Mouse (Mus musculus): ENCODE measurements around the gene Slco3a1. TPM values are rescaled to one million over a fixed set of nuclear protein-coding genes. Genes with fewer than 3 reads are reported as not detected.

The Slco3a1 gene
- total and polyA plus RNA-seq, 2 experiments from 2014 or later: 23.4 to 39.2 TPM

- DNase-seq (ENCODE audit: low spot score): no peak
- H3K9ac ChIP-seq (replicated peaks; ENCODE audit: low read length, poor library complexity, severe bottlenecking): no peak overlapping the region
- H3K27me3 ChIP-seq (ENCODE audit: insufficient read depth, low read length): no peaks in the 10 kb centered on the region
- no peak for TF ChIP-seq CTCF (IDR thresholded peaks at IDR 0.05)
- H3K9me3 ChIP-seq (ENCODE audit: low read length): no peaks in the 10 kb centered on the region
- H3K27ac ChIP-seq (ENCODE audit: low read depth, low read length): no peak overlapping the region
- no peak overlapping the region for H3K4me2 ChIP-seq (ENCODE audit: low read depth, low read length, poor library complexity, severe bottlenecking)
- H3K4me1 ChIP-seq (ENCODE audit: insufficient read depth, low read length): peaks cover 7% of the 10 kb centered on the region; the same call in 1 of the 2 replicates
- no peak overlapping the region for H3K4me3 ChIP-seq (ENCODE audit: low read depth, low read length)
- no peaks in the 10 kb centered on the region for H3K36me3 ChIP-seq (ENCODE audit: insufficient read depth, low read length)
- WGBS: 88% methylated on average over 7 of the region's 7 CpGs
- ATAC-seq (ENCODE audit: low FRiP score): no peak
Measured at GRCm38 (mm10) chr7:74531468-74532097, 23.0 kb downstream of the Slco3a1 start.

- no peak for TF ChIP-seq CTCF (IDR thresholded peaks at IDR 0.05)
- no peak overlapping the region for H3K4me3 ChIP-seq (ENCODE audit: low read depth, low read length)
- DNase-seq (ENCODE audit: low spot score) (no peak), ATAC-seq (ENCODE audit: low FRiP score) (no peak)
- H3K9ac ChIP-seq (replicated peaks; ENCODE audit: low read length, poor library complexity, severe bottlenecking): no peak overlapping the region
- no peaks in the 10 kb centered on the region for H3K27me3 ChIP-seq (ENCODE audit: insufficient read depth, low read length)
- H3K4me1 ChIP-seq (ENCODE audit: insufficient read depth, low read length): peaks cover 7% of the 10 kb centered on the region; the same call in 1 of the 2 replicates
- H3K27ac ChIP-seq (ENCODE audit: low read depth, low read length): no peak overlapping the region
- H3K9me3 ChIP-seq (ENCODE audit: low read length): no peaks in the 10 kb centered on the region
- no peak overlapping the region for H3K4me2 ChIP-seq (ENCODE audit: low read depth, low read length, poor library complexity, severe bottlenecking)
- no peaks in the 10 kb centered on the region for H3K36me3 ChIP-seq (ENCODE audit: insufficient read depth, low read length)
- WGBS: 88% methylated on average over 2 of the region's 2 CpGs
Measured at GRCm38 (mm10) chr7:74529877-74530276, 24.7 kb downstream of the Slco3a1 start.

- WGBS: 50% methylated on average over 4 of the region's 4 CpGs
- Histone ChIP-seq H3K36me3 (ENCODE audit: insufficient read depth, low read length) (no peaks in the 10 kb centered on the region), H3K27me3 (ENCODE audit: insufficient read depth, low read length) (no peaks in the 10 kb centered on the region), H3K9me3 (ENCODE audit: low read length) (no peaks in the 10 kb centered on the region), H3K9ac (replicated peaks; ENCODE audit: low read length, poor library complexity, severe bottlenecking) (no peak overlapping the region), H3K27ac (ENCODE audit: low read depth, low read length) (no peak overlapping the region), H3K4me3 (ENCODE audit: low read depth, low read length) (no peak overlapping the region), H3K4me2 (ENCODE audit: low read depth, low read length, poor library complexity, severe bottlenecking) (no peak overlapping the region), H3K4me1 (ENCODE audit: insufficient read depth, low read length) (peaks cover 7% of the 10 kb centered on the region; the same call in 1 of the 2 replicates)
- ATAC-seq (ENCODE audit: low FRiP score) (no peak), DNase-seq (ENCODE audit: low spot score) (no peak)
- TF ChIP-seq CTCF (IDR thresholded peaks at IDR 0.05): no peak
Measured at GRCm38 (mm10) chr7:74529183-74529757, 25.3 kb downstream of the Slco3a1 start.

- Histone ChIP-seq H3K9ac (replicated peaks; ENCODE audit: low read length, poor library complexity, severe bottlenecking) (no peak overlapping the region), H3K4me1 (ENCODE audit: insufficient read depth, low read length) (peaks cover 7% of the 10 kb centered on the region; the same call in 1 of the 2 replicates), H3K36me3 (ENCODE audit: insufficient read depth, low read length) (no peaks in the 10 kb centered on the region), H3K4me2 (ENCODE audit: low read depth, low read length, poor library complexity, severe bottlenecking) (no peak overlapping the region), H3K4me3 (ENCODE audit: low read depth, low read length) (no peak overlapping the region), H3K9me3 (ENCODE audit: low read length) (no peaks in the 10 kb centered on the region), H3K27me3 (ENCODE audit: insufficient read depth, low read length) (no peaks in the 10 kb centered on the region), H3K27ac (ENCODE audit: low read depth, low read length) (no peak overlapping the region)
- 86% methylated on average over 5 of the region's 5 CpGs for WGBS
- DNase-seq (ENCODE audit: low spot score): no peak
- no peak for ATAC-seq (ENCODE audit: low FRiP score)
- TF ChIP-seq CTCF (IDR thresholded peaks at IDR 0.05): no peak
Measured at GRCm38 (mm10) chr7:74528182-74528581, 26.4 kb downstream of the Slco3a1 start.

GRCm38 (mm10) chr7:74527689-74528088, 26.9 kb downstream of the Slco3a1 start:
- WGBS: 86% methylated on average over 6 of the region's 6 CpGs
- no peaks in the 10 kb centered on the region for H3K36me3 ChIP-seq (ENCODE audit: insufficient read depth, low read length)
- no peak for ATAC-seq (ENCODE audit: low FRiP score)

GRCm38 (mm10) chr7:74526030-74526429, 28.6 kb downstream of the Slco3a1 start:
- TF ChIP-seq CTCF (IDR thresholded peaks at IDR 0.05): no peak
- no peak for DNase-seq (ENCODE audit: low spot score)
- H3K27ac ChIP-seq (ENCODE audit: low read depth, low read length): no peak overlapping the region
- no peaks in the 10 kb centered on the region for H3K27me3 ChIP-seq (ENCODE audit: insufficient read depth, low read length)
- H3K9ac ChIP-seq (replicated peaks; ENCODE audit: low read length, poor library complexity, severe bottlenecking): no peak overlapping the region
- no peaks in the 10 kb centered on the region for H3K9me3 ChIP-seq (ENCODE audit: low read length)
- no peak for ATAC-seq (ENCODE audit: low FRiP score)
- H3K4me1 ChIP-seq (ENCODE audit: insufficient read depth, low read length): peaks cover 7% of the 10 kb centered on the region; the same call in 1 of the 2 replicates
- no peak overlapping the region for H3K4me3 ChIP-seq (ENCODE audit: low read depth, low read length)
- no peak overlapping the region for H3K4me2 ChIP-seq (ENCODE audit: low read depth, low read length, poor library complexity, severe bottlenecking)
- WGBS: 97% methylated on average over 4 of the region's 4 CpGs
- H3K36me3 ChIP-seq (ENCODE audit: insufficient read depth, low read length): no peaks in the 10 kb centered on the region

More at GRCm38 (mm10) chr7:74527689-74528088, 26.9 kb downstream of the Slco3a1 start:
- Histone ChIP-seq H3K9me3 (ENCODE audit: low read length) (no peaks in the 10 kb centered on the region), H3K4me2 (ENCODE audit: low read depth, low read length, poor library complexity, severe bottlenecking) (no peak overlapping the region), H3K4me3 (ENCODE audit: low read depth, low read length) (no peak overlapping the region), H3K27me3 (ENCODE audit: insufficient read depth, low read length) (no peaks in the 10 kb centered on the region), H3K9ac (replicated peaks; ENCODE audit: low read length, poor library complexity, severe bottlenecking) (no peak overlapping the region), H3K27ac (ENCODE audit: low read depth, low read length) (no peak overlapping the region), H3K4me1 (ENCODE audit: insufficient read depth, low read length) (peaks cover 7% of the 10 kb centered on the region; the same call in 1 of the 2 replicates)
- TF ChIP-seq CTCF (IDR thresholded peaks at IDR 0.05): no peak
- DNase-seq (ENCODE audit: low spot score): no peak

Data from midbrain, postnatal 0 days (tissue).